Mouse (Mus musculus) E14TG2a.4 (cell line): ENCODE measurements around the gene Lpar5.

ENCODE experiments used
- CTCF ChIP-seq: conservative IDR thresholded peaks from 2 replicates; pipeline ENCODE4 v1.5.1; 2014; ENCODE audit warnings: low read length
- NANOG ChIP-seq: IDR thresholded peaks from 2 replicates; pipeline ENCODE4 v1.6.1; 2014; ENCODE audit warnings: borderline replicate concordance, low read length, mixed read lengths
- POU5F1 ChIP-seq: IDR thresholded peaks from 2 replicates; pipeline ENCODE4 v1.6.1; 2014; ENCODE audit warnings: low read length, borderline replicate concordance

- no peak for TF ChIP-seq CTCF
- TF ChIP-seq NANOG, result no peak
- TF ChIP-seq POU5F1, result no peak
These were observed 44.8 kb downstream of the Lpar5 start for GRCm38 (mm10) chr6:125112553-125112952.
